In the genomic region with DNA sequence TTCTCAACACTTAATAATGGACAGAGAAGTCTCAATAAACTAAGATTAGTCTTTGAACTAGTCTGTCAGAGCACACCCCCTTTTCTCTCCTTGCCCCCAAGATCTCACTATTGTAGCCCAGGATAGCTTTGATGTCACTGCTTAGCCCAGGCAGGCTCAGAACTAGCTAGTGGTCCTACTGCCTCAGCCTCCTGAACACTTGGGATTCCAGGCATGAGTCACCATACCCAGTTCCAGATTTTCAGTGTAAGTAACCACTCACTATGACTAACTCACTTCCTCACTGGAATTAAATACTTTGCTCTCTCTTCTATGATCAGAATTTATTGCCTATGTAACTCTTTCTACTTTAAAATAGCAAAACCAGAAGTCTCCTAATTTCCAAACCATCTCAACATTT, we compare ENCODE assay signal across 26 mouse cellular contexts.
"Had no signal": no experiment of that assay in that cellular context is flagged by ENCODE, and none has a peak within 500 bp of the region (broad histone marks: within the 10 kb centered on the region; RNA-seq: fewer than 3 reads in every experiment).

No protein-coding gene starts in this region.

- H3K4me1 ChIP-seq: heart, embryonic 15.5 days; liver, embryonic 12.5 days had no signal

- H3K4me2 ChIP-seq: heart, embryonic 11.5 days; heart, embryonic 13.5 days; heart, embryonic 15.5 days; hindbrain, embryonic 12.5 days; hindbrain, embryonic 14.5 days; intestine, embryonic 15.5 days; limb, embryonic 13.5 days; limb, embryonic 15.5 days; liver, embryonic 12.5 days had no signal

- H3K4me3 ChIP-seq: gastrocnemius, adult 2 months; heart, adult 2 months; heart, embryonic 13.5 days; heart, embryonic 15.5 days; hindbrain, embryonic 10.5 days; hindbrain, embryonic 12.5 days; intestine, embryonic 15.5 days; layer of hippocampus, adult 2 months; limb, embryonic 13.5 days; limb, embryonic 15.5 days; liver, embryonic 12.5 days had no signal

- ATAC-seq: hindbrain, embryonic 16.5 days; inflammation-experienced regulatory T-cells, adult 6 months; intestine, embryonic 15.5 days; intestine, postnatal 0 days; liver, embryonic 12.5 days had no signal

- H3K36me3 ChIP-seq: hindbrain, embryonic 12.5 days; intestine, embryonic 15.5 days had no signal

- H3K9ac ChIP-seq: heart, embryonic 13.5 days; heart, embryonic 15.5 days; hindbrain, embryonic 12.5 days; hindbrain, embryonic 14.5 days; intestine, embryonic 15.5 days; limb, embryonic 13.5 days; limb, embryonic 15.5 days; liver, embryonic 12.5 days; liver, embryonic 14.5 days had no signal

- H3K27ac ChIP-seq: gastrocnemius, adult 2 months; heart, adult 2 months; heart, embryonic 13.5 days; heart, embryonic 15.5 days; hindbrain, embryonic 10.5 days; hindbrain, embryonic 12.5 days; hindbrain, embryonic 14.5 days; intestine, embryonic 15.5 days; layer of hippocampus, adult 2 months; limb, embryonic 13.5 days; limb, embryonic 15.5 days; liver, embryonic 12.5 days; liver, embryonic 14.5 days had no signal

- H3K9me3 ChIP-seq: heart, embryonic 13.5 days; heart, embryonic 15.5 days; hindbrain, embryonic 10.5 days; hindbrain, embryonic 12.5 days; intestine, embryonic 15.5 days; limb, embryonic 13.5 days; limb, embryonic 15.5 days; liver, embryonic 12.5 days had no signal

- DNase-seq: gastrocnemius, adult 2 months; gastrocnemius, postnatal 10 days; gastrocnemius, postnatal 25 days; heart, adult 2 months; heart, postnatal 4 days; kidney, adult 18-20 months; kidney, adult 8-10 months; kidney, postnatal 10 days; kidney, postnatal 25 days; kidney, postnatal 4 days; left cerebral cortex, postnatal 4 days had no signal

- H3K27me3 ChIP-seq: heart, embryonic 13.5 days; heart, embryonic 15.5 days; intestine, embryonic 15.5 days; liver, embryonic 12.5 days had no signal
